Mouse (Mus musculus) adrenal gland, adult (tissue): ENCODE measurements around the gene Ifna12.
"Not testable (repeated sequence)": the region's sequence is repeated elsewhere in the genome, so short reads cannot be mapped to it uniquely, and the experiment has no call there.

Experiments used
- DNase-seq, 2 experiments: peaks; one replicate each; pipeline ENCODE4 v3.0.0; 2022 to 2023; ENCODE audit warnings: low spot score in 1 of 2; ENCODE audit not compliant: inconsistent age in 2 of 2

The Ifna12 gene

GRCm38 (mm10) chr4:88603276-88603675 is at the start of gene Ifna12:
Gene Ifna12 (minus strand): TSS chr4:88603376.
- no peak for DNase-seq

- no peak for DNase-seq
Measured at GRCm38 (mm10) chr4:88644359-88644758, 41.2 kb upstream of the Ifna12 start, which contains the start of gene Ifna13. Gene Ifna13 (minus strand): TSS chr4:88644459.

- no peak for DNase-seq
Measured at GRCm38 (mm10) chr4:88642526-88642925, 39.4 kb upstream of the Ifna12 start.

DNA sequence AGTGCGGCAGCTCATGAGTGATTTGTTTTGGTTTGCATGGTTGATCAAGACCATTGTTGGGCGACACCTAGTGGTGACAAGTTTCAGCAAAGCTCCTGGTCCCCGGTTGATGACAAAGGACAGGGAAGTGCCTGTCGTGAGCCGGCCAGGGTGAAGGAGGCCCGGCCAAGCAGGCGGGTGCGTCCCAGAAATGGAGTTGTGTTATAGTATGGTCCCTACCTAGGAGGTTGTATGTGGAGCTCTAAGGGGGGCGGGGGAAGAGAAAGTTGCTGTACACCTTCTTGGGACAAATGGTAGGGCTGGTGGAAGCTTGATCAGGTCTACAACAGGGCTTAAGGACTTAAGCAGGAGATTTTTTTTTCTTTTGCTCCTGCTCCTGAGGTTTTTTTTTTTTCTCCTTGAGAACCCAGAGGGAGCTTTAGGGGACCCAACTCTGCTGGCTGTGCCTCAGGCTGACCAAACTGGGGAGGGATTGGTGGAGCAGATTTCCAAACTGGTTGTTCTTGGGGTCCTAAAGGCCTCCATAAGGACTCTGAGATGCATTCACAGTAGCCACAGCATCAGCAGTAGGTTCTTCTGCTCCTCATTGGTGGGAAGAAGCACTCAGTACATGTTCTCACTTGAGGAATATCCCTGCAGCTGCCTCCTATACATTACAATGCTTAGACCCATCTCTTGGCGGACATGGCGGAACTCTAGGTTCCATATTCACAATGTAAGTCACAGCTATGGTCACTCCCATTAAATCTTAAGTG is 38.1 kb upstream of the Ifna12 start:
- DNase-seq, result peak; percentile 90 to 99

DNA sequence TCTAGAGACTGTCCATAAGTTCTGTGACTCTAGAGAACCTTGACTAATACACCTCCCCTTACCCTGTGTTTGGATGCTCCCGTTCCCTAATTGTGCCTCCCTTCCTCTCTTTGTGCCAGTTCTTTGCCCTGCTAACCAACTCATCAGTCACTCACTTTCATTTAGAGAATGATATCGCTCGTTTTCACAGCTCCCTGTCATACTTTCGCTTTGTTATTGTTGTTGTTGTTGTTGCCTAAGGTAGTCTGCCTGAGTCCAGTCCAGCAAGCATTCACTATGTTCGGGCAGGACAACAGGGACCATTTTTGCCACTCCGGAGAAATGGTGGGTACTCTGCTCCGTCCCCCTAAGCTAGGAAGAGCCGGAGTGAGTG is 37.5 kb upstream of the Ifna12 start:
- DNase-seq, result no peak

DNA sequence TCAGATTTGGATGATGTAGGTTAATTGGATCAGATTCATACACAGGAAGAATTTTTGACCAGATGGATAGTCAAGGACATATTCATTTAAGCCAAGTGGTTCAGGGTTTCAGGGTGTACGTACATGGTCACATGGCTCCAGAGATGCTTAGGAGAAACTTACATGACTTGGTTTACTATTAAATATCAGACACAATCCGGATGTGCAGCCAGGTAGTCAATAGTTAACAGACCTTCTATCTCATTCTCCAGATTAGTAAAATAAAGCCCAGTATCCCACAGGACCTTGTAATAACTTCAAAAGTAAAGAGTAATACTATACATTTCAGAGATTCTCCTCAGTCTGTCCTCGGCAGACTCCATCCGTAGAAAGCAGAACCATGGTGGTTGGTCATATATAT is 31.1 kb upstream of the Ifna12 start, which contains the start of gene C87499:
Gene C87499 (minus strand): TSS at position 101 of the 400 bp plus-strand sequence.
- DNase-seq, result no peak

GRCm38 (mm10) chr4:88592285-88592684 is 10.9 kb downstream of the Ifna12 start, which contains the start of gene Ifna9:
Gene Ifna9 (minus strand): TSS chr4:88592385.
- DNase-seq, result no peak

DNA sequence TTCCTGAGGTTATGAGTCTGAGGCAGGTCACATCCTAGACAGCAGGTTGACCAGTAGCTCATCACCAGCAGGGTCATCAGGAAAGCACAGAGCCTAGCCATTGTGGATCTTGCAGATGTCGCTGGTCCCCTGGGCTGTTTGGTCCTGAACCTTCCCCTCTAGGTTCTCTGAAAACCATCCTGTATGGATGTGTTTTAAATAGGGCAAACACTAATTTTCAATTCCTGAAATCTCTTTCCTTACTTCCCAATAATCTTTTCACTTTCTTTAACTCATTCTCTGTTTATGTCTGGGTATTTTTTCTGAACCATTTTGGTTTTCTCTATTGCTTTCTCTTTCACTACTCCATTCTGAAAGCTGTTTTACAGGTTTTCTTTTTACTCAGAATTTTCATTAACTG is 31.5 kb downstream of the Ifna12 start, which contains the start of gene Ifna14:
Gene Ifna14 (minus strand): TSS at position 101 of the 400 bp plus-strand sequence.
- no peak for DNase-seq

DNA sequence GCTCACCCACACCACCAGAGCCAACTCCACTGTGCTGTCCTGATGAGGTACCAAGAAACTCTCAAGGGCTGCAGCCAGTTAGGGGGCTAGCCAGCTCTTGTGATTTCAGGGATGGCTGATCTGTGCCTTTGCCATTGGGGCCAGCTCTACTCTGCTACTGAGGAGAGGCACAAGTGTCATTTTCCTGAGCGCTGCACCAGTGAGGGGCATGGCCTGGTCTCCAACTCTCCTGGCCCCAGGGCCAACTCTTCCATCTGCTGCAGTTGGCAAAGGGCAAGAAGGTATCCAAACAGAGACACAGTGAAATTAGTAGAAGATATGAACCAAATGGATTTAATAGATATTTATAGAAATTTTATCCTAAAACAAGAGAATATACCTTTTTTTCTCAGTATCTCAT is 41.4 kb downstream of the Ifna12 start:
- no peak for DNase-seq

DNA sequence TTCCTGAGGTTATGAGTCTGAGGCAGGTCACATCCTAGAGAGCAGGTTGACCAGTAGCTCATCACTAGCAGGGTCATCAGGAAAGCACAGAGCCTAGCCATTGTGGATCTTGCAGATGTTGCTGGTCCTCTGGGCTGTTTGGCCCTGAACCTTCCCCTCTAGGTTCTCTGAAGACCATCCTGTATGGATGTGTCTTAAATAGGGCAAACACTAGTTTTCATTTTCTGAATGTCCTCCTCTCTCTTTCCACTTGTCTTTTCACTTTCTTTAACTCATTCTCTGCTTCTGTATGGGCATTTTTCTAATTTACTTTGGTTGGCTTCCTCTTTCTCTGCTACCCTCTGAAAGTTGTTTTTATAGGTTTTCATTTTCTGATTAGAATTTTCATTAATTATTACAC is 45.0 kb downstream of the Ifna12 start, which contains the start of gene Ifna15:
Gene Ifna15 (minus strand): TSS at position 101 of the 400 bp plus-strand sequence.
- not testable (repeated sequence) for DNase-seq
